Mouse (Mus musculus) midbrain, embryonic 11.5 days (tissue): ENCODE results near the gene Hs6st3. TPM values are rescaled to one million over a fixed set of nuclear protein-coding genes. Genes with fewer than 3 reads are reported as not detected.

Source experiments
- ATAC-seq: fragments of 200-750 bp; cut with Nextera tagmentation; 2 replicates; pipeline ENCODE4 v1.8.0; 2017; ENCODE audit warnings: moderate TSS enrichment, moderate library complexity; ENCODE audit not compliant: low FRiP score
- DNase-seq: peaks from one replicate; pipeline ENCODE4 v3.0.0; 2015; ENCODE audit warnings: low spot score; ENCODE audit errors: missing footprints
- H3K27ac ChIP-seq: fragments of 300-500 bp; sonication (generic); 2 replicates; pipeline ENCODE4 v1.5.1; 2014; ENCODE audit warnings: low read depth, low read length
- H3K27me3 ChIP-seq: fragments of 300-500 bp; sonication (generic); 2 replicates; pipeline ENCODE4 v1.6.1; 2014; ENCODE audit warnings: mild to moderate bottlenecking, low read length, moderate library complexity, mixed read lengths; ENCODE audit not compliant: control insufficient read depth, insufficient read depth
- H3K36me3 ChIP-seq: fragments of 300-500 bp; sonication (generic); 2 replicates; pipeline ENCODE4 v1.6.1; 2014; ENCODE audit warnings: mild to moderate bottlenecking, low read length, moderate library complexity, mixed read lengths; ENCODE audit not compliant: control insufficient read depth, insufficient read depth
- H3K4me1 ChIP-seq: fragments of 300-500 bp; sonication (generic); 2 replicates; pipeline ENCODE4 v1.6.1; 2014; ENCODE audit warnings: low read length; ENCODE audit not compliant: control insufficient read depth, insufficient read depth
- H3K4me2 ChIP-seq: fragments of 300-500 bp; sonication (generic); 2 replicates; pipeline ENCODE4 v1.6.1; 2014; ENCODE audit warnings: mild to moderate bottlenecking, moderate library complexity
- H3K4me3 ChIP-seq: fragments of 300-500 bp; sonication (generic); 2 replicates; pipeline ENCODE4 v1.5.1; 2014; ENCODE audit warnings: low read depth, low read length
- H3K9ac ChIP-seq: fragments of 300-500 bp; sonication (generic); 2 replicates; pipeline ENCODE4 v1.6.1; 2014; ENCODE audit warnings: low read length
- H3K9me3 ChIP-seq: fragments of 300-500 bp; sonication (generic); 2 replicates; pipeline ENCODE4 v1.6.1; 2016; ENCODE audit warnings: low read length; ENCODE audit not compliant: control insufficient read depth
- WGBS: fragments of 180-500 bp; shearing (Covaris S2); extraction: QIAGEN DNeasy Blood & Tissue Kit; methylation state at CpG from one replicate; pipeline ENCODE4 v1.1.7; 2014; 5-methylcytosine and 5-hydroxymethylcytosine counted together
- polyA plus RNA-seq: library from polyadenylated mRNA; unstranded; fragments of >200 nt; fragmentation: Nextera tagmentation; extraction: Ambion mirVana; gene quantifications from 2 replicates; pipeline ENCODE4 v1.2.1, GENCODE M21; 2014

The Hs6st3 gene
- polyA plus RNA-seq, 1 experiment from 2014 or later: 0.20 TPM

DNA sequence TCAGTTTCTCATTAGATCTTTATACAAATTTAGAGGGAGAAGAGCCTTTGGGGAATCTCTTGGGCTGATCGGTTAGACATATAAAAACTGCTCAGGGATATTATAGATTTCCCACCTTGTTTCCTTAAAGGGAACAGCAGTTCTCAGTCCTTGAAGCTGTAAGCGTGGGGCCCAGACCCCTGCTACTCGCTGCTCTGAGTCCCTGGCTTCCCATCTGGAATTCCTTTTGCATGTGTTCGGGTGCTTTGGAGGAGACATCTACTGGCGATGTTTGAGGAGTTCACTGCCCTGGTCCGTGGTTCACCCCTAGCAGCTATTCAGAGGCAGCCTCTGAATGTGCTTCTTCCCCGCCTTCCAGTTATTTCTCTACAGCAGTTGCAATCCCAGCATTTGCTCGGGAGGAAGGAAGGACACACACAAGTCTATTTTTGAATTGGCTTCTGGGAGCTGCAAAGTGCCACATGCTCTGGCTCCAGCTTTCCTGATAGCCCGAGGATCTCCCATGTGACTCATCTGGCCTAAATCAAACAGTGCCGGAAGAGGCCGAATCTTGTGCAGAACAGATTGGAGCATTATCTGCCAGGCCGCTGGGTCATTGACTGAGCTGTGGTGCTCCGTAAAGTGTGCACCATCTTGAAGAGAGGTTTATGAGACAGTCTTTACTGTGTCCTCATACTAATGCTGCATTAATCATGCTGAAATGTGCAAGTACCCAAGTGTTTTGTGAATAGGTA lies 77.6 kb downstream of the Hs6st3 start:
- DNase-seq (no peak), ATAC-seq (no peak)
- Histone ChIP-seq H3K27me3 (no peaks in the 10 kb centered on the region), H3K27ac (no peak overlapping the region), H3K4me1 (no peaks in the 10 kb centered on the region), H3K4me3 (no peak overlapping the region), H3K36me3 (no peaks in the 10 kb centered on the region), H3K4me2 (no peak overlapping the region), H3K9ac (no peak overlapping the region), H3K9me3 (no peaks in the 10 kb centered on the region)
- 77% methylated on average over 13 of the region's 13 CpGs for WGBS

DNA sequence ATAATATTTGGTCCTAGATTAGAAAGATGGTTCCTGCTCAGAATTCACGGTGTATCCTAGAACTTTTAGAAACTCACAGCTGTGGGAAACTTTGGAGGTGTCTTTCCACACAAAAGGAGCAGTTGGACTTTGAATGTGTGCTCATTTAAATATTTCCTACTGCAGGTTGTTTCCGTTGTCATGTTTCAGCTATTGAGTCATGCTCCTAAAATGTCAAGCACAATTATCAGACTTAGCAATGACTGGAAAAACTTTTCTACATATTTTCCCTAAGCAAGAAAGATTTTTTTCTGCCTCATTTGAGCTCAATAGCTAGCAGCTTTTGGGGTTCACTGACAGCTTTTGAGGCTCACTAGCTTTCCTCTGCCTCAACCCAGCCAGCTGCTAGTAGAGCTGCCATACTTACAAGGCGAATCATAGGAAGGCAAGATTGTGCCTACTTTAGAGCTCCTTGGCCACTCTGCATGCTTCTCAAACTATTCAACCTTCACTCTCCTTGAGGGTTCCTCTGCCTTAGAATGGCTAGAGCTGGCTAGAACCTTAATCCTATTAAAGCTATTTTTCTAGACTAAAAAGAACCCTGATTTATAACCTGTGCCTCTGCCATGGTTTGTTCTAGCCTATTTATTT lies 89.7 kb downstream of the Hs6st3 start:
- 88% methylated on average over 3 of the region's 3 CpGs for WGBS
- H3K27ac ChIP-seq: no peak overlapping the region
- H3K4me2 ChIP-seq: no peak overlapping the region
- H3K36me3 ChIP-seq: no peaks in the 10 kb centered on the region
- no peak overlapping the region for H3K4me3 ChIP-seq
- no peaks in the 10 kb centered on the region for H3K27me3 ChIP-seq
- no peak for DNase-seq
- no peaks in the 10 kb centered on the region for H3K4me1 ChIP-seq
- ATAC-seq: no peak
- H3K9ac ChIP-seq: no peak overlapping the region
- H3K9me3 ChIP-seq: no peaks in the 10 kb centered on the region

DNA sequence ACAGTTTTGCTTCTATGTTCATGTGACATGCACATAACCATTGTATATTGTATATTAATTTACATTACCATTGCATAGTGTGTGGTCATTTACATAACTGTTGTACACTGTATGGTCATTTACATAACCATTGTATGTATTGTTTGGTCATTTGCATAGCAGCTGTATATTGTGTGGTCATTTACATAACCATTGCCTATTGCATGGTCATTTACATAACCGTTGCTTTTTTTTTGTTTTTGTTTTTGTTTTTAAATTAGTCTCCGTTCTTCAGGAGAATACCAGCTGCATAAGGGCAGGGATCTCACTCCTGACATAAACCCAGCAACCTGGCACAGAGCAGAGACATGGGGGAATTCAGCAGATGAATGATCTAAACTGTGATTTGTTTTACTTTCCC lies 95.5 kb downstream of the Hs6st3 start:
- ATAC-seq: peak; percentile 33; the same call in 1 of the 2 replicates
- Histone ChIP-seq H3K4me1 (no peaks in the 10 kb centered on the region), H3K9ac (no peak overlapping the region), H3K4me3 (no peak overlapping the region), H3K9me3 (no peaks in the 10 kb centered on the region), H3K4me2 (no peak overlapping the region), H3K36me3 (no peaks in the 10 kb centered on the region), H3K27ac (no peak overlapping the region), H3K27me3 (no peaks in the 10 kb centered on the region)
- no peak for DNase-seq
- WGBS: 85% methylated on average over 2 of the region's 2 CpGs

DNA sequence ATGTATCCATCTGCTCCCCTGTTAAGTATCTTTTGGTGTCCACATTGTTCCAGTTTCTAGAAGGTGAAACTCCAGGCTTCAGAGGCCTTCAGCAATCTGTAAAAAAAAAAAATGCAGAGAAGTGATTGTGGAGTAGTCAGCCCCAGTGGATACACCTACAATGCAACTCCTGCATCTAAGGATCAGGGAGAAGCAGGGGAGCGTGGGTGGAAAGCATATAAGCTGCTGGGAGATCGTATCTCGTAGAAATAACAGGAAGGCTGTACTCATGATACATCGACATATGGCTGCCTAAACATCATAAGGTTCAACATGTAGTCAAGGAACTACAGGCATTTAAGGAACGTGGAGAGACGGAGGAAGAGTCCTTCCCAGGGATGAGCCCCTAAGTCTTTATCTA lies 109.0 kb downstream of the Hs6st3 start:
- no peaks in the 10 kb centered on the region for H3K9me3 ChIP-seq
- H3K4me1 ChIP-seq: no peaks in the 10 kb centered on the region
- no peak overlapping the region for H3K9ac ChIP-seq
- H3K27ac ChIP-seq: no peak overlapping the region
- H3K4me3 ChIP-seq: no peak overlapping the region
- no peaks in the 10 kb centered on the region for H3K36me3 ChIP-seq
- H3K27me3 ChIP-seq: no peaks in the 10 kb centered on the region
- ATAC-seq: no peak
- 92% methylated on average over 6 of the region's 6 CpGs for WGBS
- no peak for DNase-seq
- no peak overlapping the region for H3K4me2 ChIP-seq

DNA sequence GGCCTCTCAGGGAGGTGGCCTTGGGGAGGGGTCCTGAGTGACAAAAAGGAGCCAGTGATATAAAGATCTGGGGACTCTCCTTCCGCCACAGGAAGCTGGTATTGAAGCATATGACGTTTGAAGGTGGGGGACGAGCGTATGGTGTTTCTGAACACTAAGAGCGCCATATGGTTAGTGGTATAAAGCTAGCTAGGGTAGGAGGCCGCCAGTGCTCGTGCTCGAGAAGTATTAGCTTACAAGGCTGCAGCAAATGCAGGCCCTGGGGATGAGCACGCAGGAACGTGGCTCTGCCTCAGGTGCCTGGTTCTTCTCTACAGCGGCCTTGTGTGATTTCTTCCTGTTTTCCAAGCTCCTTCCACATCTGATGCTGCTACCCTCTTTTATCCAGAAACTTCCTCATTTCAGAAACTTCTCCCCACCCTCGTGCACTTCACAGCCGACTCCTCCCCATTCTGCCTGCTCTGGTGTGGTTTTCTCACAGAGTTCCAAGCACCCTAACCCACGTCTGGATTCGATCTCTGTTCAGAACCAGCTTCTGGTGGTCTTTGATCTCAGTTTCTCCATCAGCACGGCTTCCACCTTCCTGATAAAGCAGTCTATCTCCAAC lies 110.0 kb downstream of the Hs6st3 start:
- Histone ChIP-seq H3K4me1 (no peaks in the 10 kb centered on the region), H3K4me3 (no peak overlapping the region), H3K9me3 (no peaks in the 10 kb centered on the region), H3K27me3 (no peaks in the 10 kb centered on the region), H3K36me3 (no peaks in the 10 kb centered on the region), H3K9ac (no peak overlapping the region), H3K4me2 (no peak overlapping the region), H3K27ac (no peak overlapping the region)
- WGBS: 84% methylated on average over 16 of the region's 16 CpGs
- DNase-seq (no peak), ATAC-seq (no peak)

DNA sequence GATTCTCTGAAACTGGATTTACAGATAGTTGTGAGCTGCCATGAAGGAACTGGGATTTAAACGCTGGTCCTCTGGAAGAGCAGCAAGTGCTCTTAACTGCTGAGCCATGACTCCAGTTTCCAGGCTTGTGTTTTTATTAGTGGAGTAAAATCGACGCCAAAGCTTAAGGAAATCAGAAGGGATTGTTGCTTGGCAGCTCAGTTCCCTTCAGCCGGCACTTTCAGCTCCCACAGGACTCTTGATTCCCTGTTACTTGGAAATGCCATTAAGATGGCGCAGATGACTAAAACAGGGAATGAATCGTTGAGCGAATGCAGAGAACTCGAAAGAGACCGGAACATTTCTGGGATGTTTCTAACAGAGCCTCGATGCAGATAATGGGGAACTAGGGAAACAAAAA lies 112.2 kb downstream of the Hs6st3 start:
- WGBS: 83% methylated on average over 10 of the region's 10 CpGs
- no peaks in the 10 kb centered on the region for H3K9me3 ChIP-seq
- no peaks in the 10 kb centered on the region for H3K36me3 ChIP-seq
- no peak overlapping the region for H3K27ac ChIP-seq
- DNase-seq (no peak), ATAC-seq (no peak)
- H3K4me1 ChIP-seq: no peaks in the 10 kb centered on the region
- no peak overlapping the region for H3K9ac ChIP-seq
- no peak overlapping the region for H3K4me2 ChIP-seq
- H3K27me3 ChIP-seq: no peaks in the 10 kb centered on the region
- no peak overlapping the region for H3K4me3 ChIP-seq

DNA sequence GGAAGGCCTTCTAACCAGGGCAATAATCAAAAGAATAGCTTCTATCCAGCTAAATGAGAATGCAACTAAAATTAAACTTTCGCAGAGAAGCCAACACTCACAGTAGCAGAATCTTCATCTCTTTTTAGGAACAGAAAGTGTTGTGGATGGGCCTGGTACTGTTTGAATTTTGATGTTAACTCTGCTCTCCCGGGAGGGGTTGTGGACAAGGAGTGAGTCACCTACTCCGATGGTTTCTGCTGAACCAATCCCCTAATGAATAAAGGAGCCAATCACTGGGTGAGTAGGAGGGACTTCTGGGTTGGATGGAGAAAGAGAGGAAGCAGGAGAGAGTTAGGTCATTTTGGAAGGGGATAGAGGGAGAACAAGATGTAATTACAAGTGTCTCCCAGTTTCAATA lies 117.3 kb downstream of the Hs6st3 start:
- H3K27me3 ChIP-seq: no peaks in the 10 kb centered on the region
- H3K27ac ChIP-seq: no peak overlapping the region
- H3K9ac ChIP-seq: no peak overlapping the region
- DNase-seq (no peak), ATAC-seq (no peak)
- H3K36me3 ChIP-seq: no peaks in the 10 kb centered on the region
- no peaks in the 10 kb centered on the region for H3K4me1 ChIP-seq
- no peak overlapping the region for H3K4me2 ChIP-seq
- H3K4me3 ChIP-seq: no peak overlapping the region
- 87% methylated on average over 3 of the region's 3 CpGs for WGBS
- no peaks in the 10 kb centered on the region for H3K9me3 ChIP-seq

DNA sequence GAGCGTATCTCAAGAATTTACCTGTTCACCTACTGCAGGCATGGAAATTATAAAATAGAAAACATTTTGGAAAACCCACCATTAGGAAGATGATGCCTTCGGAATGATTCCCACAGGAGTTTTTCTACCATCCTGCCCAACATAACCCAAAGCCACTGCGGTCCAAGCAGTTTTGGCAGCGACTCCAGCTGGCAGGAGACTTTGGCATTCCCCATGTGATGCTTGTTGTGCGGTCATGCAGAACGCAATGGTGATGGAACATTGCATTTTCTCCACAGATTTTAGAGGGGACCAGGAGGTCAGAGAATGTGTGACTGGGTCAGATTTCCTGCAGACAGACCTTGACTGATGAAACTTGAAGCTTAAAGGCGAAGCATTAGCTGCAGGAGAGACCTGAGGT lies 118.9 kb downstream of the Hs6st3 start:
- 93% methylated on average over 7 of the region's 7 CpGs for WGBS
- no peaks in the 10 kb centered on the region for H3K9me3 ChIP-seq

DNA sequence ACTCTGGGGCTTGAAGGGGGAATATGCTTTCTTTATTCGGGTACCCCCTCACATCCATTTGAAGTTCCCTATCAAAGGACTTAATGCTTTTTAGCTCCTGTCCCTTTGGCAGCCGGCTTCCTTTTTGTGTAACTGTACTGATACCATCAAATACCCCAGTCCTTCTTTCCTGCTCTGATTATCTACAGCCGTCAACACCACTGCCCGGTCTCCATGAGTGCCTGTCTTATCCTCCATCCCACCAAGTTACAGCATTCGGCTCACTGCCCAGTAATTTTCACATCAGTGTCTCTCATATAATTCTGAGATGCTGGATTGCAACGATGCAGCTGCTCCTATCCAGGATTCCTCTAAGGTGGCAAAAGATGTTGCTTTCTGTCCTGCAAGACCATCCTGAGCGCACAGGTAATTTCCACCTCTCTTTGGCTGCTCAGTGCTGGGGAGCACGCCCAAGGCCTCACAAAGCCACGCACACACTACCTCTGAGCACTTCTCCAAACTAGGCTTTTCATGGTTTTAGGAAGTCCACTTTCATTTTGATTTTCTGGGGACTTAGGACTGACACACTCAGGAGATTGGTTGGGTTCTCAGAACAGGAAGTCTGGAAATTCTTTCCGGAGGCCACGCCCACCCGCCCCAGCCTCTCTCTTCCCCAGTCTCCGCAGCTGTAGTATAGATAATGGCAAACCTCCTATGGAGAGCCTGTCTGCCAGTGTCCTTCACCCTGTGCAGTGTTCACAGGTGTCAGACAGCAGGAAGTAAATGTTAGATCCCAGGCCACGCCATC lies 122.2 kb downstream of the Hs6st3 start:
- H3K27me3 ChIP-seq: no peaks in the 10 kb centered on the region
- no peak overlapping the region for H3K27ac ChIP-seq
- no peak for ATAC-seq
- H3K4me2 ChIP-seq: no peak overlapping the region
- no peaks in the 10 kb centered on the region for H3K4me1 ChIP-seq
- no peak overlapping the region for H3K9ac ChIP-seq
- no peak overlapping the region for H3K4me3 ChIP-seq
- no peak for DNase-seq
- 83% methylated on average over 14 of the region's 14 CpGs for WGBS
- H3K36me3 ChIP-seq: no peaks in the 10 kb centered on the region
- no peaks in the 10 kb centered on the region for H3K9me3 ChIP-seq

More for the DNA sequence above, 118.9 kb downstream of the Hs6st3 start:
- H3K27ac ChIP-seq: no peak overlapping the region
- no peaks in the 10 kb centered on the region for H3K27me3 ChIP-seq
- no peak overlapping the region for H3K4me2 ChIP-seq
- no peak for ATAC-seq
- no peak overlapping the region for H3K9ac ChIP-seq
- H3K4me3 ChIP-seq: no peak overlapping the region
- H3K4me1 ChIP-seq: no peaks in the 10 kb centered on the region
- no peaks in the 10 kb centered on the region for H3K36me3 ChIP-seq
- no peak for DNase-seq
